Mouse (Mus musculus): ENCODE measurements around the gene Kif22. TPM values are rescaled to one million over a fixed set of nuclear protein-coding genes. Genes with fewer than 3 reads are reported as not detected.
"Not testable (repeated sequence)": the region's sequence is repeated elsewhere in the genome, so short reads cannot be mapped to it uniquely, and the experiment has no call there.

Gene Kif22
- total RNA-seq (2015; ENCODE audit: low replicate concordance) = 50.5 and 71.7 TPM in 2 replicates
- 57.3 and 83.1 TPM in 2 replicates for total RNA-seq (2017; ENCODE audit: low replicate concordance)

- ATAC-seq (replicated peaks; ENCODE audit: low FRiP score, poor library complexity, severe bottlenecking) = peak; percentile 94
These were observed at the start of gene Kif22 for GRCm38 (mm10) chr7:127041851-127042672. Gene Kif22 (minus strand): TSS chr7:127042471.

GRCm38 (mm10) chr7:127091114-127091896 is 49.0 kb upstream of the Kif22 start, which contains the start of gene AI467606:
Gene AI467606 (plus strand): TSS chr7:127091359.
- peak; percentile 83 for ATAC-seq (replicated peaks; ENCODE audit: low FRiP score, poor library complexity, severe bottlenecking)

- peak; percentile 13 for ATAC-seq (replicated peaks; ENCODE audit: low FRiP score, poor library complexity, severe bottlenecking)
These were observed 48.2 kb upstream of the Kif22 start for GRCm38 (mm10) chr7:127090154-127091113.

GRCm38 (mm10) chr7:127088901-127089845 is 46.9 kb upstream of the Kif22 start:
- peak; percentile 41 for ATAC-seq (replicated peaks; ENCODE audit: low FRiP score, poor library complexity, severe bottlenecking)

- no peak for ATAC-seq (replicated peaks; ENCODE audit: low FRiP score, poor library complexity, severe bottlenecking)
These were observed 45.8 kb upstream of the Kif22 start for GRCm38 (mm10) chr7:127088083-127088482.

GRCm38 (mm10) chr7:127087278-127088010 is 45.2 kb upstream of the Kif22 start, which contains the start of gene Zg16:
Gene Zg16 (minus strand): TSS chr7:127087328.
- not testable (repeated sequence) for ATAC-seq (replicated peaks; ENCODE audit: low FRiP score, poor library complexity, severe bottlenecking)

- ATAC-seq (replicated peaks; ENCODE audit: low FRiP score, poor library complexity, severe bottlenecking) = 0 out of 2 replicates have a peak, but pooled peaks have one; percentile 37
These were observed 43.5 kb upstream of the Kif22 start for GRCm38 (mm10) chr7:127085751-127086150.

- no peak for ATAC-seq (replicated peaks; ENCODE audit: low FRiP score, poor library complexity, severe bottlenecking)
These were observed 42.5 kb upstream of the Kif22 start for GRCm38 (mm10) chr7:127084794-127085193.

GRCm38 (mm10) chr7:127083689-127084088 is 41.4 kb upstream of the Kif22 start:
- peak; percentile 88 for ATAC-seq (replicated peaks; ENCODE audit: low FRiP score, poor library complexity, severe bottlenecking)

- no peak for ATAC-seq (replicated peaks; ENCODE audit: low FRiP score, poor library complexity, severe bottlenecking)
These were observed 40.7 kb upstream of the Kif22 start for GRCm38 (mm10) chr7:127082995-127083394.

- no peak for ATAC-seq (replicated peaks; ENCODE audit: low FRiP score, poor library complexity, severe bottlenecking)
These were observed 40.0 kb upstream of the Kif22 start for GRCm38 (mm10) chr7:127082271-127082670.

- ATAC-seq (replicated peaks; ENCODE audit: low FRiP score, poor library complexity, severe bottlenecking) = no peak
These were observed 37.8 kb upstream of the Kif22 start for GRCm38 (mm10) chr7:127080045-127080444.

GRCm38 (mm10) chr7:127077692-127078091 is 35.4 kb upstream of the Kif22 start:
- ATAC-seq (replicated peaks; ENCODE audit: low FRiP score, poor library complexity, severe bottlenecking) = peak; percentile 50; the same call in 1 of the 2 replicates

- ATAC-seq (replicated peaks; ENCODE audit: low FRiP score, poor library complexity, severe bottlenecking) = no peak
These were observed 33.9 kb upstream of the Kif22 start for GRCm38 (mm10) chr7:127076188-127076587.

- no peak for ATAC-seq (replicated peaks; ENCODE audit: low FRiP score, poor library complexity, severe bottlenecking)
These were observed 30.9 kb upstream of the Kif22 start for GRCm38 (mm10) chr7:127073221-127073620.

- ATAC-seq (replicated peaks; ENCODE audit: low FRiP score, poor library complexity, severe bottlenecking) = no peak
These were observed 28.7 kb upstream of the Kif22 start for GRCm38 (mm10) chr7:127070871-127071413.

- no peak for ATAC-seq (replicated peaks; ENCODE audit: low FRiP score, poor library complexity, severe bottlenecking)
These were observed 24.0 kb upstream of the Kif22 start for GRCm38 (mm10) chr7:127066317-127066716.

Data from erythroblast, adult 5-6 weeks (primary cell).